In genomic region chr10:36862127-36862895, GRCm38 (mm10) we compare ENCODE assay signal across 23 mouse cellular contexts.
DNase-seq lines count a peak whose midpoint lies in the region; ATAC-seq and TF ChIP-seq lines count a peak whose summit lies in the region.
"Had no signal": no experiment of that assay in that cellular context is flagged by ENCODE, and none has a peak within 500 bp of the region (broad histone marks: within the 10 kb centered on the region; RNA-seq: fewer than 3 reads in every experiment).

No protein-coding gene starts in this region.

- DNase-seq in kidney, postnatal 0 days (ENCODE audit: low spot score): peak; percentile 42
- DNase-seq in kidney, adult 18-20 months: no peak
- peak; percentile 27 for DNase-seq in midbrain, embryonic 14.5 days
- DNase-seq in telencephalon, adult 2 months (ENCODE audit: low read depth, low spot score): peak; percentile 29
- DNase-seq: adrenal gland, postnatal 36 days; cerebellum, adult 11-12 months; cerebellum, postnatal 10 days; gastrocnemius, postnatal 36 days; heart, adult 2 months; heart, postnatal 14 days; kidney, adult 2 months; kidney, postnatal 25 days; liver, postnatal 0 days; thymus, adult 2 months; thymus, postnatal 4 days had no signal

- H3K27ac ChIP-seq in forebrain, embryonic 13.5 days: no peak overlapping the region
- no peak overlapping the region for H3K27ac ChIP-seq in forebrain, embryonic 12.5 days
- no peak overlapping the region for H3K27ac ChIP-seq in kidney, postnatal 0 days
- no peak overlapping the region for H3K27ac ChIP-seq in midbrain, embryonic 14.5 days (replicated peaks; ENCODE audit: low read depth, low read length)
- no peak overlapping the region for H3K27ac ChIP-seq in midbrain, embryonic 13.5 days
- H3K27ac ChIP-seq: heart, adult 2 months; heart, embryonic 13.5 days; layer of hippocampus, adult 2 months; midbrain, embryonic 12.5 days; neural tube, embryonic 15.5 days had no signal

- H3K4me2 ChIP-seq in forebrain, embryonic 13.5 days: no peak overlapping the region
- H3K4me2 ChIP-seq in forebrain, embryonic 12.5 days: no peak overlapping the region
- no peak overlapping the region for H3K4me2 ChIP-seq in kidney, postnatal 0 days (ENCODE audit: low read length)
- no peak overlapping the region for H3K4me2 ChIP-seq in midbrain, embryonic 14.5 days (ENCODE audit: low read length)
- no peak overlapping the region for H3K4me2 ChIP-seq in midbrain, embryonic 13.5 days (replicated peaks)
- H3K4me2 ChIP-seq: heart, embryonic 13.5 days; liver, embryonic 11.5 days; midbrain, embryonic 12.5 days; neural tube, embryonic 15.5 days had no signal

- peak; percentile 41; the same call in 1 of the 2 replicates for ATAC-seq in forebrain, embryonic 13.5 days
- no peak for ATAC-seq in forebrain, embryonic 12.5 days (ENCODE audit: low FRiP score)
- ATAC-seq in kidney, postnatal 0 days (replicated peaks; ENCODE audit: low FRiP score, low read depth): no peak
- no peak for ATAC-seq in midbrain, embryonic 14.5 days (ENCODE audit: low FRiP score, low TSS enrichment)
- ATAC-seq in midbrain, embryonic 13.5 days: no peak
- ATAC-seq: liver, postnatal 0 days had no signal

- H3K27me3 ChIP-seq in forebrain, embryonic 13.5 days: no peaks in the 10 kb centered on the region
- no peaks in the 10 kb centered on the region for H3K27me3 ChIP-seq in forebrain, embryonic 12.5 days
- H3K27me3 ChIP-seq in kidney, postnatal 0 days (ENCODE audit: insufficient read depth, low read length): no peaks in the 10 kb centered on the region
- no peaks in the 10 kb centered on the region for H3K27me3 ChIP-seq in midbrain, embryonic 14.5 days (ENCODE audit: control insufficient read depth, insufficient read depth, low read length)
- no peaks in the 10 kb centered on the region for H3K27me3 ChIP-seq in midbrain, embryonic 13.5 days
- H3K27me3 ChIP-seq: heart, embryonic 13.5 days; midbrain, embryonic 12.5 days; neural tube, embryonic 15.5 days had no signal

- no peak overlapping the region for H3K4me3 ChIP-seq in forebrain, embryonic 13.5 days
- H3K4me3 ChIP-seq in forebrain, embryonic 12.5 days (replicated peaks): no peak overlapping the region
- H3K4me3 ChIP-seq in kidney, postnatal 0 days (replicated peaks; ENCODE audit: low read depth, low read length): no peak overlapping the region
- H3K4me3 ChIP-seq in midbrain, embryonic 14.5 days (replicated peaks; ENCODE audit: low read depth, low read length): no peak overlapping the region
- H3K4me3 ChIP-seq in midbrain, embryonic 13.5 days (replicated peaks): no peak overlapping the region
- H3K4me3 ChIP-seq: heart, adult 2 months; heart, embryonic 13.5 days; layer of hippocampus, adult 2 months; midbrain, embryonic 12.5 days; neural tube, embryonic 15.5 days had no signal

- no peaks in the 10 kb centered on the region for H3K36me3 ChIP-seq in forebrain, embryonic 13.5 days (ENCODE audit: poor library complexity, severe bottlenecking)
- H3K36me3 ChIP-seq in forebrain, embryonic 12.5 days (replicated peaks): no peaks in the 10 kb centered on the region
- no peaks in the 10 kb centered on the region for H3K36me3 ChIP-seq in kidney, postnatal 0 days (ENCODE audit: insufficient read depth, low read length)
- no peaks in the 10 kb centered on the region for H3K36me3 ChIP-seq in midbrain, embryonic 14.5 days (ENCODE audit: control insufficient read depth, insufficient read depth, low read length)
- H3K36me3 ChIP-seq in midbrain, embryonic 13.5 days: no peaks in the 10 kb centered on the region
- H3K36me3 ChIP-seq: heart, embryonic 13.5 days; midbrain, embryonic 12.5 days; neural tube, embryonic 15.5 days had no signal

- 91% methylated on average over 2 of the region's 2 CpGs for WGBS in forebrain, embryonic 13.5 days
- WGBS in forebrain, embryonic 12.5 days: 87% methylated on average over 2 of the region's 2 CpGs
- 64% methylated on average over 2 of the region's 2 CpGs for WGBS in kidney, postnatal 0 days
- WGBS in midbrain, embryonic 14.5 days: 91% methylated on average over 2 of the region's 2 CpGs
- WGBS in midbrain, embryonic 13.5 days: 89% methylated on average over 2 of the region's 2 CpGs

- TF ChIP-seq CTCF in kidney, postnatal 0 days (IDR thresholded peaks at IDR 0.05; ENCODE audit: low read depth): no peak

- H3K9ac ChIP-seq in forebrain, embryonic 13.5 days: no peak overlapping the region
- H3K9ac ChIP-seq in forebrain, embryonic 12.5 days: no peak overlapping the region
- no peak overlapping the region for H3K9ac ChIP-seq in kidney, postnatal 0 days (ENCODE audit: low read depth, low read length)
- H3K9ac ChIP-seq in midbrain, embryonic 14.5 days (replicated peaks; ENCODE audit: low read length): no peak overlapping the region
- H3K9ac ChIP-seq in midbrain, embryonic 13.5 days (replicated peaks): no peak overlapping the region
- H3K9ac ChIP-seq: heart, embryonic 13.5 days; liver, postnatal 0 days; midbrain, embryonic 12.5 days; neural tube, embryonic 15.5 days had no signal

- H3K9me3 ChIP-seq in forebrain, embryonic 13.5 days (replicated peaks): no peaks in the 10 kb centered on the region
- no peaks in the 10 kb centered on the region for H3K9me3 ChIP-seq in forebrain, embryonic 12.5 days
- H3K9me3 ChIP-seq in kidney, postnatal 0 days (replicated peaks; ENCODE audit: low read length): no peaks in the 10 kb centered on the region
- no peaks in the 10 kb centered on the region for H3K9me3 ChIP-seq in midbrain, embryonic 14.5 days (ENCODE audit: control insufficient read depth, low read length)
- no peaks in the 10 kb centered on the region for H3K9me3 ChIP-seq in midbrain, embryonic 13.5 days
- H3K9me3 ChIP-seq: heart, embryonic 13.5 days; midbrain, embryonic 12.5 days; neural tube, embryonic 15.5 days had no signal

- H3K4me1 ChIP-seq in forebrain, embryonic 13.5 days: no peaks in the 10 kb centered on the region
- no peaks in the 10 kb centered on the region for H3K4me1 ChIP-seq in forebrain, embryonic 12.5 days
- no peaks in the 10 kb centered on the region for H3K4me1 ChIP-seq in kidney, postnatal 0 days (replicated peaks; ENCODE audit: insufficient read depth, low read length)
- no peaks in the 10 kb centered on the region for H3K4me1 ChIP-seq in midbrain, embryonic 14.5 days (ENCODE audit: control insufficient read depth, insufficient read depth, low read length)
- H3K4me1 ChIP-seq in midbrain, embryonic 13.5 days (replicated peaks): no peaks in the 10 kb centered on the region
- H3K4me1 ChIP-seq: heart, embryonic 13.5 days; midbrain, embryonic 12.5 days; neural tube, embryonic 15.5 days had no signal
